Mouse (Mus musculus) hindbrain, postnatal 0 days (tissue): Measurements from ENCODE around the gene Adamts2. TPM values are rescaled to one million over a fixed set of nuclear protein-coding genes. Genes with fewer than 3 reads are reported as not detected.

Source experiments
- ATAC-seq: fragments of 200-750 bp; cut with Nextera tagmentation; 2 replicates; pipeline ENCODE4 v1.8.0; 2017; ENCODE audit warnings: mild to moderate bottlenecking, moderate TSS enrichment, moderate library complexity
- DNase-seq: peaks from one replicate; pipeline ENCODE4 v3.0.0-alpha.2; 2015; ENCODE audit warnings: low spot score
- H3K27ac ChIP-seq: fragments of 300-500 bp; sonication (generic); 2 replicates; pipeline ENCODE4 v1.5.1; 2014; ENCODE audit warnings: mild to moderate bottlenecking
- H3K27me3 ChIP-seq: fragments of 300-500 bp; sonication (generic); 2 replicates; pipeline ENCODE4 v1.6.1; 2014; ENCODE audit warnings: low read length, mixed read lengths; ENCODE audit not compliant: insufficient read depth
- H3K36me3 ChIP-seq: fragments of 300-500 bp; sonication (generic); 2 replicates; pipeline ENCODE4 v1.6.1; 2014; ENCODE audit warnings: low read length, mixed read lengths; ENCODE audit not compliant: insufficient read depth
- H3K4me1 ChIP-seq: fragments of 300-500 bp; sonication (generic); 2 replicates; pipeline ENCODE4 v1.6.1; 2014; ENCODE audit warnings: antibody characterized with exemption, low read length, mixed read lengths; ENCODE audit not compliant: insufficient read depth
- H3K4me2 ChIP-seq: fragments of 300-500 bp; sonication (generic); 2 replicates; pipeline ENCODE4 v1.6.1; 2014; ENCODE audit warnings: low read depth, mild to moderate bottlenecking, low read length, moderate library complexity, mixed read lengths
- H3K4me3 ChIP-seq: fragments of 300-500 bp; sonication (generic); 2 replicates; pipeline ENCODE4 v1.5.1; 2014; ENCODE audit warnings: low read length
- H3K9ac ChIP-seq: fragments of 300-500 bp; sonication (generic); replicated peaks from 2 replicates; pipeline ENCODE4 v1.6.1; 2014; ENCODE audit warnings: mild to moderate bottlenecking, low read length, moderate library complexity, mixed read lengths
- H3K9me3 ChIP-seq: fragments of 300-500 bp; sonication (generic); 2 replicates; pipeline ENCODE4 v1.6.1; 2016; ENCODE audit warnings: low read length, mixed read lengths
- CTCF ChIP-seq: IDR thresholded peaks from 2 replicates; pipeline ENCODE4 v1.5.1; 2016; ENCODE audit warnings: antibody characterized with exemption, control low read depth, low read depth
- WGBS: fragments of 180-500 bp; shearing (Covaris S2); extraction: QIAGEN DNeasy Blood & Tissue Kit; methylation state at CpG from one replicate; pipeline ENCODE4 v1.1.7; 2014; 5-methylcytosine and 5-hydroxymethylcytosine counted together
- polyA plus RNA-seq: library from polyadenylated mRNA; unstranded; fragments of >200 nt; fragmentation: Nextera tagmentation; extraction: Ambion mirVana; gene quantifications from 2 replicates; pipeline ENCODE4 v1.2.1, GENCODE M21; 2015
- total RNA-seq: library from RNA; depleted of rRNA; stranded (reverse); fragments of >200 nt; gene quantifications from 2 replicates; pipeline ENCODE4 v1.2.3, GENCODE M21; 2014

Gene Adamts2
- total and polyA plus RNA-seq, 2 experiments from 2014 or later, result 5.8 to 15.1 TPM

DNA sequence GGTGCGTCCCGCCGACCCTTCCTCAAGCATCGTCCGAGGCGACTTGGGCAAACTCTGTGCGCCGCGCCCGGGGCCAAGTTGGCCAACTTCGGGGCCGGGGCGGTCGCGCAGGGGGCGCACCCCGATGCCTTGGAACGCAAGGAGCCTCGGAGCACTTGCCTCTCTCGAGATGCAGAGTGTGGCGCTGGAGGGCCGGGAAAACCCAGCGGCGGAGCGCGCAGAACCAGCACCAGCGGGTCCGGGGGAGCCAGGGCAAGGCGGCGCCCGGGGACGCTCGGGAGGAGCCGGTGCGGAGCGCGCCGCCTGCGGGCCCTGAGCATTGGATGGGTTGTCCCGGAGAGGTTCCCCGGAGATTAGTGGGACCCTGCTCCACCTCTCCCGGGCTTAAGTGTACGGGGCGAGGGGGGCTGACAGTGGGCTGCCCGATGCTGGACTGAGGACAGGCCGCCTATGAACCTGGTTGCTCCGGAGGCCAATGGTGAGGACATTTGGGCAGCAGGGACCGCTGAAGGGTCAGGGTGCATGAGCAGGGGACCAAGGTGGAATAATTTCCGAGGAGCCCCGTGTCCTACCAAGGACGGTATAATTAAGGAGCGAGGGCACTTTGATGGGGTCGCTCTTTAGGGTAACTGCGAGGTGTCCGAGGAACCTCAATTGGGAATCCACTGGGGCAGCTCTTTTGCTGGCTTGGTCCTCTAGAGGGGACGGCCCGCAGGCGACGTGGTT lies 635 bp downstream of the Adamts2 start:
- 0 out of 2 replicates have a peak, but pooled peaks cover 4% of the 10 kb centered on the region for H3K4me1 ChIP-seq
- ATAC-seq (peak; percentile 17; the same call in 1 of the 2 replicates), DNase-seq (peak; percentile 54)
- peak overlapping the region; percentile 98 for H3K4me2 ChIP-seq
- no peaks in the 10 kb centered on the region for H3K36me3 ChIP-seq
- peak overlapping the region; percentile 52 for H3K9ac ChIP-seq
- peak overlapping the region; percentile 64 for H3K4me3 ChIP-seq
- H3K27me3 ChIP-seq, result no peaks in the 10 kb centered on the region
- peak overlapping the region; percentile 32; the same call in 1 of the 2 replicates for H3K27ac ChIP-seq
- TF ChIP-seq CTCF, result peak; percentile 7; the same call in 1 of the 2 replicates
- no peaks in the 10 kb centered on the region for H3K9me3 ChIP-seq
- WGBS, result under 1% methylated on average over 53 of the region's 59 CpGs

DNA sequence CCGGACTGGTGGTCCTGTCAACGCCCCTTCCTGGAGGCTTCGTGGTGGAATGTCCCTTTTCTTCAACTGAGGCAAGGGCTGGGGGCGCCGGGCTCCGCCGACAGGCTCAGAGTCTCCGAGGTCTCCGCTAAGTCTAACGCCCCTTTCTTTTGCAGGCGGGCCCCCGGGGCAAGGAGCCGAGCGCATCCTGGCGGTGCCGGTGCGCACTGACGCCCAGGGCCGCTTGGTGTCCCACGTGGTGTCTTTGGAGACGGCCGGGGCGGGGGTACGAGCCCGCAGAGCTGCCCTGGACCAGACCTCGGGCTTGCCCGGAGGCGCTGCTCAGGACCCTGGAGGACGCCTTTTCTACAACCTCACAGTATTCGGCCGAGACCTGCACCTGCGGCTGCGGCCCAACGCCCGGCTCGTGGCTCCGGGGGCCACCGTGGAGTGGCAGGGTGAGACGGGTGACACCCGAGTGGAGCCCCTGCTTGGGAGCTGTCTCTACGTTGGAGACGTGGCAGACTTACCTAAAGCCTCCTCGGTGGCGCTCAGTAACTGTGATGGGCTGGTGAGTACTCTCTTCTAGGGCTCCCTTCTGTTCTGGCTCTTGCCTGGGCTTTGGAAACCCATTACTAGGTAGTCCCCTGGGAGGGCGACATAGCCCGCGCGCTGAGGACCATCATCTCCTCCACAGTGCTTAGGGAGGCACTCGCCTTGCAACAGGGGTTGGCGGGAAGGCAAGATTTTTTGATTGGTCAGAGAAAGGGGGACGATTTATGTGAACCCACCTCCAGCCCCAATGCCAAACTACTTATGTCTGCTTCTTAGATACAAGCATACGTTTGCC lies 1.4 kb downstream of the Adamts2 start:
- WGBS, result 1% methylated on average over 52 of the region's 52 CpGs
- Histone ChIP-seq H3K4me1 (0 out of 2 replicates have a peak, but pooled peaks cover 4% of the 10 kb centered on the region), H3K27ac (no peak overlapping the region), H3K4me3 (peak overlapping the region; percentile 64), H3K36me3 (no peaks in the 10 kb centered on the region), H3K27me3 (no peaks in the 10 kb centered on the region), H3K9ac (peak overlapping the region; percentile 52), H3K4me2 (peak overlapping the region; percentile 98), H3K9me3 (no peaks in the 10 kb centered on the region)
- ATAC-seq (peak; percentile 78), DNase-seq (peak; percentile 64)
- TF ChIP-seq CTCF, result peak; percentile 49

DNA sequence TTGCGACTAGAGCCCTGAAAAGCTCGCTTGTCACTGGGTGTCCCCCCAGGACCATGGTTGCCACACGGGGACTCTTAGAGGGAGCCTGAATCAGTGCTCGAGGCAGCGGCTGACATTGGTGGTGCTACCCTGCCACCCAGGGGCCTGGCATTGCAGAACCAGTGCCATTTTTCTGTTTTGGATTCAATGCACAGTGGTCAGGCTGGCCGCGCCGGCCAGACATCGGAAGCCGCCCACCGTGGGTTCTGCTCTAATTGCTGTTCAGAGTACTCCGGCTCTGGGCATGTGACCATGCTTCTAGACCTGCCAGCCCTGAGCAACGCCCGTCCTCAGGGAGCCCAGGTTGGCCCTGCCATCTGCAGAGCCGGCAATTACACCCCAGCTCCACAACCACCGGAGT lies 2.5 kb downstream of the Adamts2 start:
- 65% methylated on average over 16 of the region's 16 CpGs for WGBS
- no peaks in the 10 kb centered on the region for H3K27me3 ChIP-seq
- H3K4me3 ChIP-seq, result no peak overlapping the region

DNA sequence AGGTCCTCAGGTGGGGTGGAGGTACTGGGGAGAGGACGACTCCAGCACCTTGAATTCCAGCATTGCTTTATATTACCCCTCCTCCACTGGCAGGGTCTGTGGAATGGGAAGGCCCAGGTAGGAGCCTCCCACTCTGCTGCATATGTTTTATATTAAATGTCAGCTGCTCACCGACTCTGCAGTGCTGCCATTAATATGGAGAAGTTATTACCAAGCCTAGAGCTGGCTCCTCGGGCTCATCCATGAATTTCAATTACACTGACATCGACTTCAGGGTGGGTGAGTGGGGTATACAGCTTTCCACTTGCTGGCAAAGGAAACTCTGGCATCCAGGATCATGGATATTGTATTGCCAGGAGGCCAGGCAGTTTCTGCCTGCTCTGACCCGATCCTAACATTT lies 9.3 kb downstream of the Adamts2 start:
- no peak for ATAC-seq
- WGBS, result 43% methylated on average over 5 of the region's 5 CpGs
- H3K27me3 ChIP-seq, result no peaks in the 10 kb centered on the region
- H3K9ac ChIP-seq, result no peak overlapping the region
- no peaks in the 10 kb centered on the region for H3K9me3 ChIP-seq
- H3K27ac ChIP-seq, result no peak overlapping the region
- no peak for TF ChIP-seq CTCF
- H3K4me1 ChIP-seq, result no peaks in the 10 kb centered on the region
- no peak overlapping the region for H3K4me2 ChIP-seq
- H3K36me3 ChIP-seq, result no peaks in the 10 kb centered on the region
- no peak overlapping the region for H3K4me3 ChIP-seq
- no peak for DNase-seq

More for the DNA sequence above, 2.5 kb downstream of the Adamts2 start:
- H3K27ac ChIP-seq, result no peak overlapping the region
- H3K9ac ChIP-seq, result no peak overlapping the region
- H3K4me2 ChIP-seq, result peak overlapping the region; percentile 98; the same call in 1 of the 2 replicates
- DNase-seq, result peak; percentile 25
- TF ChIP-seq CTCF, result peak; percentile 49
- 0 out of 2 replicates have a peak, but pooled peaks cover 4% of the 10 kb centered on the region for H3K4me1 ChIP-seq
- no peak for ATAC-seq
- H3K9me3 ChIP-seq, result no peaks in the 10 kb centered on the region
- no peaks in the 10 kb centered on the region for H3K36me3 ChIP-seq

DNA sequence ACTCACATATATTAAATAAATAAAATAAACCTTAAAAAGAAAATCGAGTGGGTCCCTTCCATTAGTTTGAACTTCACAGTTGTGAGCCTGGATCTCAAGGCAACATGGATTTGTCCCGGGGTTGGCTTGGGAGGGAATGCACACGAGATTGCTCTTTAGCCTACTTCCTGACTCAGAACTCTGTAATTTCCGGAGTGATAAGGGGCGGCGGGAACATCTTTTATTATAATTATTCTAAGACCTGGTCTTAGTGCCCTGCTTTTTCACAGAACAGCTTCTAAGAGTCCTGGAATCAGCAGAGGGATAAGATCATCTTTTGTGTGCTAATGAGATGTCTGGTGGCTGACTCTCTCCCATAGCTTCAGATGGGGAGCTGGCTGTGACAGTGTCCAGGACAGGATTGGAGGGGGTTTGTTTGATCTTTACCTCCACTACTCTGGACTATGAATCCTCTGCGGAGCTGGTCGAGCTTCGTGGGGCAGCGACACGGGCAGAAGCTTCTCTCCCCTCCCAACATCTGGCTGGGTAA lies 15.2 kb downstream of the Adamts2 start:
- Histone ChIP-seq H3K4me3 (no peak overlapping the region), H3K27me3 (no peaks in the 10 kb centered on the region), H3K9ac (no peak overlapping the region), H3K4me2 (no peak overlapping the region), H3K4me1 (no peaks in the 10 kb centered on the region), H3K36me3 (no peaks in the 10 kb centered on the region), H3K27ac (no peak overlapping the region), H3K9me3 (no peaks in the 10 kb centered on the region)
- WGBS, result 90% methylated on average over 11 of the region's 11 CpGs
- DNase-seq (no peak), ATAC-seq (no peak)
- no peak for TF ChIP-seq CTCF

DNA sequence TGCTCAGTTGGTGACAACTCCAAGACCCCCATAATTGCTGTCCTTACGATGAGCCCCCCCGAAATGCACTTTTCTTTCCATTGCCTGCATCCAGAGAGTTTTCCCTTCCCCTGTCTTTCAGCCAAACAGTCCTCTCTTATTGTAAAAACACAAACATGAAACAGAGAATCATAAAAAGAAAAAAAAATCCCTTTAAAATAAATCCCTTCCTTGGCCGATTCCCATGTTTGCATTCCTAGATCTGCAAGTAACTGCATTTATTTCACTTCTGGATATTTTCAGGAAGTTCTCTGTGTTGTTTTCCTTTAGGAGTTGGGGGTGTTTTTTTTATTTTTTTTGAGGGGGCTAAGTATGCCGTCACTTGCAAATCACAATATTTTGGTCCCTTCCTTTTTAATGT lies 19.0 kb downstream of the Adamts2 start:
- Histone ChIP-seq H3K4me2 (no peak overlapping the region), H3K4me1 (no peaks in the 10 kb centered on the region), H3K27me3 (no peaks in the 10 kb centered on the region), H3K9me3 (no peaks in the 10 kb centered on the region), H3K27ac (no peak overlapping the region), H3K4me3 (no peak overlapping the region), H3K36me3 (no peaks in the 10 kb centered on the region), H3K9ac (no peak overlapping the region)
- no peak for ATAC-seq
- no peak for DNase-seq
- 86% methylated on average over 4 of the region's 4 CpGs for WGBS
- TF ChIP-seq CTCF, result no peak
